ENCODE assay signal across 8 mouse cellular contexts in the genomic region with DNA sequence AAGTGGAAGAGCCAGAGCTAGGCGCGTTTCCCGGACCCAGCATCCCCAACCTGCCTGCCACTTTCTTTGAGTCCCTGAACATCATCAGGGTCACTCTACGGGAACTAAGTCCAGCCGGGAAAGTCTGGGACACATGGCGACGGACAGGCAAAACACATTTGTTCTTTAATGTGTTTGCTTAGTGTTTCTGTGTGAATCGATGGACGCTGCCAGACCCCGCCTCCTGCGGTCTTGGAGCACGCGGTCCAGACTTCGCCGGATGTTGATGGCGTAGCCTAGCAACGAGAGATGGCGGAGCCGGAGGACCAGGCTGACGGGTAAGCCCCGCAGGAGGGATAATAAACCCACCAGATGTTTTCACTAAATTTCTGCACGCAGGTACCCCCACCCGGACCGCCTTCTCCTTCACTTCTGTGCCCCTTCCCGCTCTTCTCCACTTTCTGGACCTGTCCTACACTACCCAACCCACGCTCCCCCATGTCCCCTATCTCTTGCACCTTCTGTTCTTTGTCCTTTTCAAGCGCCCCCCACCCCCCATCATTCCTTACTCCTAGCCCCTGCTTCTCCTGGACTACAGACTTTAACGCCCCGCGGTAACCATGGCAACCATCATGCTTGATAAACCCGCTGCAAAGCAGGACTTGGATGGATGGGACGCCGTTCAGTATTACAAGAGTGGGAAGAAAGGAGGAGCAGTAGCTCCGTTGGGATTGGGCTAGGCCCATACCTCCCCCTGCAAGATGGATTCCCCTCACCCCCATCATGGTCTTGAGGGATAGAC. TPM values are rescaled to one million over a fixed set of nuclear protein-coding genes. Genes with fewer than 3 reads are reported as not detected.
DNase-seq lines count a peak whose midpoint lies in the region; ATAC-seq and TF ChIP-seq lines count a peak whose summit lies in the region.

No protein-coding gene starts in this region.

- intact Hi-C loops in heart, postnatal 10 days (cut with DNase I) = no loop called here

- H3K36me3 ChIP-seq in forebrain, embryonic 13.5 days (ENCODE audit: poor library complexity, severe bottlenecking) = peaks cover 15% of the 10 kb centered on the region
- no peaks in the 10 kb centered on the region for H3K36me3 ChIP-seq in liver, postnatal 0 days (replicated peaks; ENCODE audit: insufficient read depth, low read length)
- no peaks in the 10 kb centered on the region for H3K36me3 ChIP-seq in neural tube, embryonic 11.5 days (ENCODE audit: control insufficient read depth, insufficient read depth, low read length)

- H3K9me3 ChIP-seq in forebrain, embryonic 13.5 days (replicated peaks) = no peaks in the 10 kb centered on the region
- no peaks in the 10 kb centered on the region for H3K9me3 ChIP-seq in liver, postnatal 0 days (ENCODE audit: low read length)
- H3K9me3 ChIP-seq in neural tube, embryonic 11.5 days (ENCODE audit: control insufficient read depth, low read length) = no peaks in the 10 kb centered on the region

- no peak for TF ChIP-seq CTCF in liver, postnatal 0 days (IDR thresholded peaks at IDR 0.05; ENCODE audit: low read depth)

- ATAC-seq in forebrain, embryonic 13.5 days = peak; percentile 89
- ATAC-seq in liver, postnatal 0 days = peak; percentile 87
- peak; percentile 87 for ATAC-seq in neural tube, embryonic 11.5 days (ENCODE audit: insufficient read depth, low FRiP score, low TSS enrichment)

- H3K4me3 ChIP-seq in forebrain, embryonic 13.5 days = peak overlapping the region; percentile 83
- peak overlapping the region; percentile 65 for H3K4me3 ChIP-seq in liver, postnatal 0 days (ENCODE audit: low read depth, low read length)
- peak overlapping the region; percentile 80 for H3K4me3 ChIP-seq in neural tube, embryonic 11.5 days (ENCODE audit: low read depth, low read length)

- H3K4me1 ChIP-seq in forebrain, embryonic 13.5 days = peaks cover 53% of the 10 kb centered on the region
- peaks cover 15% of the 10 kb centered on the region for H3K4me1 ChIP-seq in liver, postnatal 0 days (ENCODE audit: insufficient read depth)
- peaks cover 28% of the 10 kb centered on the region for H3K4me1 ChIP-seq in neural tube, embryonic 11.5 days (ENCODE audit: control insufficient read depth, insufficient read depth, low read length)

- H3K4me2 ChIP-seq in forebrain, embryonic 13.5 days = peak overlapping the region; percentile 99
- peak overlapping the region; percentile 86 for H3K4me2 ChIP-seq in liver, postnatal 0 days (ENCODE audit: low read depth, low read length)
- H3K4me2 ChIP-seq in neural tube, embryonic 11.5 days (ENCODE audit: low read depth) = peak overlapping the region; percentile 97

- 2% methylated on average over 34 of the region's 34 CpGs for WGBS in forebrain, embryonic 13.5 days
- WGBS in liver, postnatal 0 days (ENCODE audit: insufficient replicate concordance) = 5% methylated on average over 34 of the region's 34 CpGs
- 2% methylated on average over 34 of the region's 34 CpGs for WGBS in neural tube, embryonic 11.5 days

- H3K27me3 ChIP-seq in forebrain, embryonic 13.5 days = no peaks in the 10 kb centered on the region
- H3K27me3 ChIP-seq in liver, postnatal 0 days (ENCODE audit: insufficient read depth, low read length) = peaks cover 27% of the 10 kb centered on the region
- H3K27me3 ChIP-seq in neural tube, embryonic 11.5 days (ENCODE audit: control insufficient read depth, insufficient read depth, low read length) = no peaks in the 10 kb centered on the region

- H3K27ac ChIP-seq in forebrain, embryonic 13.5 days = peak overlapping the region; percentile 82
- H3K27ac ChIP-seq in liver, postnatal 0 days (ENCODE audit: low read depth) = peak overlapping the region; percentile 80
- H3K27ac ChIP-seq in neural tube, embryonic 11.5 days (ENCODE audit: low read depth, low read length) = peak overlapping the region; percentile 89

- TF ChIP-seq EP300 in liver, postnatal 0 days (IDR thresholded peaks at IDR 0.05; ENCODE audit: low read depth) = no peak

- peak overlapping the region; percentile 93 for H3K9ac ChIP-seq in forebrain, embryonic 13.5 days
- H3K9ac ChIP-seq in liver, postnatal 0 days (replicated peaks) = peak overlapping the region; percentile 70
- H3K9ac ChIP-seq in neural tube, embryonic 11.5 days (ENCODE audit: low read length) = peak overlapping the region; percentile 88

- peak; percentile 90 to 91 for DNase-seq in B cell, adult 2 months
- peak; percentile 24 to 57 for DNase-seq in adrenal gland, adult 18-20 months (ENCODE audit: low spot score in 2 of 2)
- peak; percentile 81 to 87 for DNase-seq in heart, postnatal 10 days
- DNase-seq in kidney, postnatal 14 days = peak; percentile 82
- DNase-seq in liver, postnatal 0 days = peak; percentile 73
- peak; percentile 90 for DNase-seq in neural tube, embryonic 11.5 days (ENCODE audit: low spot score)
- DNase-seq in testis, postnatal 14 days (ENCODE audit: low spot score) = peak; percentile 79

RNA-seq across cellular contexts. Expression of gene Ccdc40, which starts 0.7 kb away (rescaled TPM):
- total RNA-seq in adrenal gland, adult 18-20 months (2021) = 1 to 10 TPM; 1.2 to 1.3 TPM
- polyA plus RNA-seq in forebrain, embryonic 13.5 days (2015; fragmentation: Nextera tagmentation; extraction: Ambion mirVana) = 14.3 and 17.2 TPM in 2 replicates
- total RNA-seq in heart, postnatal 10 days (2021) = under 1 TPM in 1 of 2 experiments, not detected in 1; 0.22 TPM
- polyA plus RNA-seq in liver, postnatal 0 days (2015; fragmentation: Nextera tagmentation; extraction: Ambion mirVana) = 0.89 and 0.95 TPM in 2 replicates
- 14.8 and 15.3 TPM in 2 replicates for polyA plus RNA-seq in neural tube, embryonic 11.5 days (2014; fragmentation: Nextera tagmentation; extraction: Ambion mirVana)

RNA-seq across cellular contexts. Expression of gene Tbc1d16, which starts 0.7 kb away (rescaled TPM):
- total RNA-seq in adrenal gland, adult 18-20 months (2021) = 10 to 100 TPM; 17.7 to 30.8 TPM
- polyA plus RNA-seq in forebrain, embryonic 13.5 days (2015; fragmentation: Nextera tagmentation; extraction: Ambion mirVana) = 45.3 and 46.0 TPM in 2 replicates
- total RNA-seq in heart, postnatal 10 days (2021) = 10 to 100 TPM; 66.3 to 67.2 TPM
- 1.0 and 1.5 TPM in 2 replicates for polyA plus RNA-seq in liver, postnatal 0 days (2015; fragmentation: Nextera tagmentation; extraction: Ambion mirVana)
- polyA plus RNA-seq in neural tube, embryonic 11.5 days (2014; fragmentation: Nextera tagmentation; extraction: Ambion mirVana) = 15.2 and 16.8 TPM in 2 replicates

RNA-seq across cellular contexts. Expression of gene Gaa, which starts 38.7 kb away (rescaled TPM):
- 100 to 1,000 TPM; 106 to 107 TPM for total RNA-seq in adrenal gland, adult 18-20 months (2021)
- 26.8 and 33.6 TPM in 2 replicates for polyA plus RNA-seq in forebrain, embryonic 13.5 days (2015; fragmentation: Nextera tagmentation; extraction: Ambion mirVana)
- 10 to 100 TPM; 56.7 to 58.4 TPM for total RNA-seq in heart, postnatal 10 days (2021)
- polyA plus RNA-seq in liver, postnatal 0 days (2015; fragmentation: Nextera tagmentation; extraction: Ambion mirVana) = 28.6 and 29.0 TPM in 2 replicates
- 21.4 and 24.1 TPM in 2 replicates for polyA plus RNA-seq in neural tube, embryonic 11.5 days (2014; fragmentation: Nextera tagmentation; extraction: Ambion mirVana)

Comparison
In these comparisons a context has a peak if more than half of its experiments do, and no peak if none do; other contexts are left out.
1. Peak in every context shown above with its lines: DNase-seq, ATAC-seq, H3K4me3 ChIP-seq and H3K27ac ChIP-seq.
2. DNase-seq: peak in every context shown above with its lines; median percentile 90 in B cell, adult 2 months; 90 in neural tube, embryonic 11.5 days; 84 in heart, postnatal 10 days; 82 in kidney, postnatal 14 days; 79 in testis, postnatal 14 days; 73 in liver, postnatal 0 days; 40 in adrenal gland, adult 18-20 months.